Mouse (Mus musculus): ENCODE results near the gene Ap3s2. TPM values are rescaled to one million over a fixed set of nuclear protein-coding genes. Genes with fewer than 3 reads are reported as not detected.

Gene Ap3s2
- polyA plus RNA-seq, 1 experiment: 58.4 TPM

DNA sequence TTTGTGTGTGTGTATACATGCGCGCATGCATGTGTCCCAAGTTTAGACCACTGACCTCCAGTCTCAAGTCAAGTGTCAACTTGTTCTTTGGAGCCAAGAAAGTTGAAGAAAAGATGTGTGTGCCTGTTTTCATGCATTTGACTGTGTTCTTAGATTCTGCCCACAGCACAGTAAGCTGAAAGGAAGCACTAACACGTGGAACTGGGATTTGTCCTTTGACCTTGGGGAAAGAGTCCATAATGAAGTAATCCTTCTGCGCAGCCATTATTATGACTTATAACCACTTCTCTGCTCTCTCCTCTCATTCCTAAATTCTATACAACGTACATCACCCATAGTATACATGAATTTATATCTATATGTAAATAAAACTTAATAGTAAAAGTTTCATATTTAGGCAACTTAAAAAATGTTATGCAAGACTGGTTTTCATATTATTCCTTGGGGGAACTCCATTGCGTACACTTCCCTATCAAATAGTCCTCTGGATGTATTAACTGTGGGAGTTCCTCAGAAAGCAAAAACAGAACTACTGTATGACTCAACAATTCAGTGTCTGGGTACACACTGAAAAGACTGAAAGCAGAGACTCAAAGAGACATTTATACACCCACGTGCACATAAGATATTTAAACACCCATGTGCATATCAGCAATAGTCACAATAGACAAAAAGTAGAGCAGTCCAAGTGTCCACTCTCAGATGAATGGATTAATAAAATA is 36.7 kb downstream of the Ap3s2 start:
- TF ChIP-seq POLR2A (IDR thresholded peaks at IDR 0.05; ENCODE audit: borderline replicate concordance, extremely low read depth, insufficient read depth, insufficient read length, poor library complexity, severe bottlenecking): no peak
- no peak for TF ChIP-seq CTCF (IDR thresholded peaks at IDR 0.05; ENCODE audit: borderline replicate concordance, extremely low read depth, insufficient read depth, insufficient read length)
- no peak for DNase-seq (ENCODE audit: low read depth)

GRCm38 (mm10) chr7:79881901-79882300 is 38.5 kb downstream of the Ap3s2 start:
- no peak for TF ChIP-seq POLR2A (IDR thresholded peaks at IDR 0.05; ENCODE audit: borderline replicate concordance, extremely low read depth, insufficient read depth, insufficient read length, poor library complexity, severe bottlenecking)
- no peak for TF ChIP-seq CTCF (IDR thresholded peaks at IDR 0.05; ENCODE audit: borderline replicate concordance, extremely low read depth, insufficient read depth, insufficient read length)
- no peak for DNase-seq (ENCODE audit: low read depth)

- no peak for DNase-seq (ENCODE audit: low read depth)
- TF ChIP-seq POLR2A (IDR thresholded peaks at IDR 0.05; ENCODE audit: borderline replicate concordance, extremely low read depth, insufficient read depth, insufficient read length, poor library complexity, severe bottlenecking) (no peak), CTCF (IDR thresholded peaks at IDR 0.05; ENCODE audit: borderline replicate concordance, extremely low read depth, insufficient read depth, insufficient read length) (no peak)
These were observed 39.5 kb downstream of the Ap3s2 start for GRCm38 (mm10) chr7:79880998-79881397.

- no peak for DNase-seq (ENCODE audit: low read depth)
- TF ChIP-seq POLR2A (IDR thresholded peaks at IDR 0.05; ENCODE audit: borderline replicate concordance, extremely low read depth, insufficient read depth, insufficient read length, poor library complexity, severe bottlenecking): no peak
- TF ChIP-seq CTCF (IDR thresholded peaks at IDR 0.05; ENCODE audit: borderline replicate concordance, extremely low read depth, insufficient read depth, insufficient read length): no peak
These were observed 40.4 kb downstream of the Ap3s2 start for GRCm38 (mm10) chr7:79880033-79880432.

GRCm38 (mm10) chr7:79878455-79879025 is 41.9 kb downstream of the Ap3s2 start:
- no peak for DNase-seq (ENCODE audit: low read depth)
- TF ChIP-seq CTCF (IDR thresholded peaks at IDR 0.05; ENCODE audit: borderline replicate concordance, extremely low read depth, insufficient read depth, insufficient read length): no peak
- no peak for TF ChIP-seq POLR2A (IDR thresholded peaks at IDR 0.05; ENCODE audit: borderline replicate concordance, extremely low read depth, insufficient read depth, insufficient read length, poor library complexity, severe bottlenecking)

GRCm38 (mm10) chr7:79873407-79873806 is 47.0 kb downstream of the Ap3s2 start:
- no peak for TF ChIP-seq POLR2A (IDR thresholded peaks at IDR 0.05; ENCODE audit: borderline replicate concordance, extremely low read depth, insufficient read depth, insufficient read length, poor library complexity, severe bottlenecking)
- TF ChIP-seq CTCF (IDR thresholded peaks at IDR 0.05; ENCODE audit: borderline replicate concordance, extremely low read depth, insufficient read depth, insufficient read length): no peak
- DNase-seq (ENCODE audit: low read depth): no peak

DNA sequence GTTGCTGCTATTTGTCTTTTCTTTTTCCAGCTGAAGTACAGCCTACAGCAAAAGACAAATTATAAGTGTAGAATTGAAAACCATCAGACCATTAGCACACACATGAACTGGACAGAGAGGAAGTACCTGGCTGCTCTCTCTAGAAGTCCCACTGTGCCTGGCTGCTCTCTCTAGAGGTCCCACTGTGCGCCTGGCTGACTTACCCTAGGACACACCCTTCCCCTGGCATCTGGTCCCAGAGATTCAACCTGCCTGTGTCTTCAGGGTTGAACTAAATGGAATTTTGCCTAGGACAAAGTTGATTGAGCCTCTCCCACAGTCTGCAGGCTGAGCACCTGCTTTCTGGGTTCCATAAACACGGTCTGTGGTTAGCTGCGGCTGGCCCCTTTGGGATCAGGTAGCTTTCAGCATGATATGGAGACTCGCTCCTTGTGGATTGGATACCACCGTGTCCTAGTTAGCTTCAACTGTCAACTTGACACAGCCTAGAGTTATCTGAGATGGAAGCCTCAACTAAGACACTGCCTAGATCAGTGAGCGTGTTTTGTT is 48.6 kb downstream of the Ap3s2 start:
- TF ChIP-seq POLR2A (IDR thresholded peaks at IDR 0.05; ENCODE audit: borderline replicate concordance, extremely low read depth, insufficient read depth, insufficient read length, poor library complexity, severe bottlenecking) (no peak), CTCF (IDR thresholded peaks at IDR 0.05; ENCODE audit: borderline replicate concordance, extremely low read depth, insufficient read depth, insufficient read length) (no peak)
- DNase-seq (ENCODE audit: low read depth): no peak

DNA sequence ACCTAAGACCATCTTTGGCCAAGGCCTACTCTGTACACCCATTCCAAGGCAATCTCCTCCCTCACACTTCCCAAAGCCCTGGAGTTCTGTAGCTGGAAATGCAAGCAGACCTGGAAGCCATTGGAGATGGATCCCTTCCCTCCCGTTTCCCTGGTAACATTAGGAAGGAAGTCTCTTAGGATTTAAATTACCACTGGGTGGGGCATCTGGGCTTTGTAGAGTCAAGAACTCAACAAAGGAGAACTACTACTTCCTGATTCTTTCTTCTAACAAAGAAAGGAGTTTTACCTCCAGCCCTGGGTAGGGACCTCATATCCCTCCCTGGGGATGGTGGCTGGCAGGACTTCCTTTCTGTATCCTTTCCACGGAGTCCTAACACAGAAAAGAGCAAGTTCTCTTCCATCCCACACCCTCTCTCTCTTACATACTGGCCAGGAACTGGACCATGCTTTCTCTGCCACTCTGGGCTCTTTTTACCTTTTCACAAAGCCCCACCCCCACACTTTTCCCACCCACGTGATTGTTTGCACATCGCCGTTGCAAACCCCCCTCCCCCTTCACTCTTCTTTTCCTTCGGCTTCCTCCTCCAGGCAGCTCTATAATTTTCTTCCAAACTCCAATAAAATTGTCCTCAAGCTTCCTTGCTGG is 51.3 kb downstream of the Ap3s2 start:
- TF ChIP-seq POLR2A (IDR thresholded peaks at IDR 0.05; ENCODE audit: borderline replicate concordance, extremely low read depth, insufficient read depth, insufficient read length, poor library complexity, severe bottlenecking): no peak
- no peak for TF ChIP-seq CTCF (IDR thresholded peaks at IDR 0.05; ENCODE audit: borderline replicate concordance, extremely low read depth, insufficient read depth, insufficient read length)
- no peak for DNase-seq (ENCODE audit: low read depth)

DNA sequence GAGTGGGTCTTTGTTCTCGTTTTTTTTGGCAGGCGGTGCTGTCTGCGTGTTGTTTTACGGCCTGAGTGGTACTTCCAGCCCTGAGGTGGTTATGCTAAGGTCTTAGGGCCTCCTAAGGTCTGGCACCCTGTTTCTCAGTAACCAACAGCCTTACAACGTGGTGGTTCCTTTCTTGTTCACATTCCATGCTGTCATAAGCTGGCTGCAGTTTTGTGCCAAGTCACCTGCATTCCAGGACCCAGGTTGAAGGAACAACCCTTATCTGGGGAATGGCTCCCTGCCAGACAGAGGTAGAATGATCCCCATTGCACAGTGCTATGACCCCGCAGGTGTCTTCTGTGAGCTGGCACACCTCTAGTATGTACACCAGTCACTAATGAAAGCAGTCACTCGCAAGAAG is 52.0 kb downstream of the Ap3s2 start:
- DNase-seq (ENCODE audit: low read depth): no peak
- no peak for TF ChIP-seq POLR2A (IDR thresholded peaks at IDR 0.05; ENCODE audit: borderline replicate concordance, extremely low read depth, insufficient read depth, insufficient read length, poor library complexity, severe bottlenecking)

DNA sequence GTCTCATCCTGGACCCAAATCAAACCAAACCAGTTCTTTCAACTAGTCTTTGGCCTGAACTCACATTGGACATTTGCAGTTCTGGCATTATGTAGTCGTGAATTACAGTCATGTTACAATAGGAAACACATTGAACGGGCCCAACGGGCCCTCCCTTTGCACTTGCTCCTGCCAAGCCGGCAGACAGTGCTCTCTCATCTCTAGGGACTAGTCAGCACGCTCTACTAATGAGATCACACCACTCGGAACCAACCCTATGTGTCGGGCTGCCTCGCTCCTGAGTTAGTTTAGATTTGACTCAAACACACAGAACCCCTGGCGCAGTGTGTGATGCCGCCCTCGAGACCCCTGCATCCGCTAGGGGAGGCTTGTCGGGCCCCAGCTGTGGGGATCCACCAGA is 52.6 kb downstream of the Ap3s2 start:
- peak; percentile 19 for DNase-seq (ENCODE audit: low read depth)
- TF ChIP-seq CTCF (IDR thresholded peaks at IDR 0.05; ENCODE audit: borderline replicate concordance, extremely low read depth, insufficient read depth, insufficient read length): no peak
- no peak for TF ChIP-seq POLR2A (IDR thresholded peaks at IDR 0.05; ENCODE audit: borderline replicate concordance, extremely low read depth, insufficient read depth, insufficient read length, poor library complexity, severe bottlenecking)

DNA sequence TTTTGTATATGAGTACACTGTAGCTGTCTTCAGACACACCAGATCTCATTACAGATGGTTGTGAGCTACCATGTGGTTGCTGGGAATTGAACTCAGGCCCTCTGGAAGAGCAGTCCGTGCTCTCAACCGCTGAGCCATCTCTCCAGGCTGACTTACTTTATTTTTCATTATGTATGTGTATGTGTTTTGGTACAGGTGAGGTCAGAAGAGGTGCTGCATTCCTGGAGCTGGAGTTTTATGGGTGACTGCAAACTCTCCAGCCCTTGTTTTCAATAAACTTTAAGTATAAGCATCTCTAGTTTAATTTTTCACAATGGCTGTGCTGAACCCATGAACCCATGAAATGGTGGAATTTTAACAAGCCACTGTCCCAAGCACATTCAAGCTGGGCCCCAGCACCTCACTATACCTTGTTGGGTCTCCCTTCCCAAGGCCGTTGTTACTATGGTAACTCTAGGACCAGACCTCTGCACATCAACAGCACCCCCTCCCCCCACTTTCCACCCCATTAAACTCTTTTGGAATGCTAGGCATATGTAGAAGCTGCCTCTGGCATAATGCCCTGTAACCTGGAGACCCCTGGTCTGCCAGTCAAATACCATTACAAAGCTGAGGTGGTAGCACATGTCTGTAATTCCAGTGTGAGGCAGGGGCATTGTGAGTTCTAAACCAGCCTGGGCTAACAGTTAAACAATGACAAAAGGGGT is 54.0 kb downstream of the Ap3s2 start:
- peak; percentile 81 for DNase-seq (ENCODE audit: low read depth)
- TF ChIP-seq POLR2A (IDR thresholded peaks at IDR 0.05; ENCODE audit: borderline replicate concordance, extremely low read depth, insufficient read depth, insufficient read length, poor library complexity, severe bottlenecking) (no peak), CTCF (IDR thresholded peaks at IDR 0.05; ENCODE audit: borderline replicate concordance, extremely low read depth, insufficient read depth, insufficient read length) (no peak)

Data from brain, embryonic 14.5 days (tissue).